Mouse (Mus musculus) erythroblast, adult 5-6 weeks (primary cell): ENCODE results near the gene Trmu. TPM values are rescaled to one million over a fixed set of nuclear protein-coding genes. Genes with fewer than 3 reads are reported as not detected.

ENCODE experiments used
- ATAC-seq: replicated peaks from 2 replicates; pipeline ENCODE4 v1.8.0; 2016; ENCODE audit warnings: moderate number of reproducible peaks, mild to moderate bottlenecking, moderate TSS enrichment, inconsistent platforms; ENCODE audit not compliant: poor library complexity, low FRiP score, severe bottlenecking
- total RNA-seq, 2 experiments: library from RNA; stranded (forward) in 1 of 2; stranded (reverse) in 1 of 2; fragments of 150-400 nt in 1 of 2; fragments of 200-764, 138-1000 nt in 1 of 2; gene quantifications; 2 replicates each; pipeline versions ENCODE4 v1.2.3 to v1.2.4; 2015 to 2017; ENCODE audit warnings: low replicate concordance in 2 of 2

Trmu gene
- total RNA-seq, 2 experiments from 2014 or later: 0.96 to 9.4 TPM

DNA sequence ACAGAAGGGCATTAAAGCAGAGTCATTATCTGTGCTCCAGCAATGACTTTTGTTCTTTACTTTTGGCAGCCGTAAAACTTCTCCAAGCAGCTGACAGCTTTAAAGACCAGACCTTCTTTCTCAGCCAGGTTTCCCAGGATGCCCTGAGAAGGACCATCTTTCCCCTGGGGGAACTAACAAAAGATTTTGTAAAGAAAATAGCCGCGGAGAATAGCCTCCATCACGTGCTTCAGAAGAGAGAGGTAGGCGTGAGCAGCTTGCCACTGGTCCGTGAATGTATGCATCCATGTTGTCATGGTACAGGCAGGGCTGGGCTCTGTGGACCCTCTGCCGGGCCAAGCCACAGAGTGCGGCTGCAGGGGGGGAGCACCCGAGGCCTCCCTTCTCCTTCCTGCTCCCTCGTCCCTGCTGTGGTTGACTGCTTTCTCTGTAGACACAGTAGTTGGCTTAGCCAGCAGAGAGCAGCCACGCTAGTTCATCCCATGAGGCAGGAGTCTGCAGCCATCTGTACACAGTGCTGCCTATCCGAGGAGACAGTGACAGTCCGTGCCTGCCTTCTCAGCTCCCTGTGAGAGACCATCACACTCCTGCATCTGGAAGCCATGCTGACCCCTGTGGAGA, 13.5 kb downstream of the Trmu start:
- ATAC-seq: no peak

DNA sequence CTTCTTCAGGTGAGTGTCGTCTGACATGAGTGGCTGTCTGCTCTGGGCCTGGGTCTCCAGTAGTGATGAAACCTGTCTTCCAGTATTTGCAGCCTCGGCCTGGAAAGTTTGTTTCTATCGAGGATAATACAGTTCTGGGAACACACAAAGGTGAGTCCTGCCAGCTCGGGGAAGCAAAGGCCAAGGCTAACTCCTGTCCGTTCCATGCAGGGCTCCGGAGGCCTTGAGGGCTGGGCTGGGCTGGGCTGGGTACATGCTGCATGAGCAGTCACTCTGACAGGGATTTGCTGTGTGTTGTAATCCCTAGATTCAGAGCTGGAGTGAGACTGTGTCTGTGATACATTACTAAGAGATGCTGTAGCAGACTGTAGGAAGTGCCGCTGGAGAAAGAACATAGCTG, 14.8 kb downstream of the Trmu start:
- no peak for ATAC-seq

DNA sequence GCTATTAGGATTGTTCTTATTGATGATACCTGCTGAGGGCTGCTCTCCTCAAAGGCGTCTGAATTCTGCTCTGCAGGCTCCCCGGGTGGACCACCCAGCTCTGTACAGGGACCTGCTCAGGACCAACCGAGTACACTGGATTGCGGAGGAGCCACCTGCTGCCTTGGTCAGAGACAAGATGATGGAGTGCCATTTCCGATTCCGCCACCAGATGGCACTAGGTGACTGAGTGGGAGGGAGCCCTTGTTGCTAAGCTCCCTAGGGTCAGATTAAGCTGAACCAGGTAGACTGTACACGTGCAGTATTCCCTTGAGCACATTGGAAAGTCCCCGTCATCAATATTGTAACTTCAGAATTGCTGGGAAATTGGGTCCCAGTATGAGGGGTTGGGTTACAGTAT, 17.2 kb downstream of the Trmu start:
- ATAC-seq: peak; percentile 54; the same call in 1 of the 2 replicates

DNA sequence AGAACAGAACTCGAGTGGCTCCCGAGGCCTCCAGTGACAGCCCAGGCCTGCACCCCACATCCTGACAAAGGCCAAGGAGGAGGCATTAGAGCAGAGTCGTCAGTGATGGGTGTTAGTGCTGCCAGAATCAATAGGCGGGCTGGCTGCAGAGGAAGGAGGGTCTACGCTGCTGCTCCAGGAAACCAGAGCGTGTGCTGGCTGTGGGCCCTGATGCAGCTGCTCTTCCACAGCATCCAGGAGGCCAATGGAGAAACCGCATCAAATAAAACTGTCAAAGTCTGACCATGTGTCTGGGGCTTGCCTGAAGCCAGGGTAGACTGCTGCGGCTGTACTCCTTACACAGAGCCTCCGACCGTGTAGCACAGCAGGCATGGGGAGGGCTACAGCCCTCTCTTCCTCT, 18.0 kb downstream of the Trmu start:
- no peak for ATAC-seq

DNA sequence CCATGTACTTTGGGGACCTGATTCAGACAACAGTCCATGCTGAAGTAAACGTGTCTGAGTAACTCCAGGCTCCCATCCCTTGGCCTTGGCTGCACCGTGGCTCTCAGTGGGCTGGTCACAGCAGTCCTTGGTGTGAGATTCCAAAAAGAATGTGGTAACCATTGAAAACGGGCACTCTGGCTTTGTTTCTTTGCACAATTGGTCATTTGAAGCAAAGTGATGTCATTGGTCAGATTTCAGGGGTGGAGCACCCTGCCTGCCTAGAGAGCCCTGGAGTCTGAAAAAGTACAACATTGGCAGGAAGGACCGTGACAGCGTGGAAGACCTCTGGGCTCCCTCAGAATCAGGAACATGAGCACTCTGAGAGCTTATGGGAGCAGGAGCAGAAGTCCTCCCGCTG, 20.3 kb downstream of the Trmu start:
- ATAC-seq: no peak

DNA sequence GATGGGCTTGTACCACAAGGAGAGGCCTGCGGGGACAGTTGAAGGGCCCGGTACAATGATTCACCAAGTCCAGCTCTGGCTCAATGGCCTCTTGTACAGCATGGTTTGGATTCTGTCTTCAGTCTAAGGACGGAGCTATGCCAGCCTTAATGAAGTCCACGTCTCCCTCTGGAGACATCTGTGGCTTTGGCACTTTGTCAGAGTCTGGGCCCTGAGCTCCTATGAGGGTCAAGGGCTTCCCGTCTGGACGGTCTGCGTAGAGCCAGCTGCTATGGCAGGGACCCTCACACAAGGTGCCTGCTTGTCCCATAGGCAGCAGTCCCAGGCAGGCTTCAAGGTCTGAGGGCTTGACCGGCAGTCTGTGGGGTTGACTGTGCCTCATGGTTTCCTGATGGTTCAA, 21.2 kb downstream of the Trmu start:
- ATAC-seq: no peak

DNA sequence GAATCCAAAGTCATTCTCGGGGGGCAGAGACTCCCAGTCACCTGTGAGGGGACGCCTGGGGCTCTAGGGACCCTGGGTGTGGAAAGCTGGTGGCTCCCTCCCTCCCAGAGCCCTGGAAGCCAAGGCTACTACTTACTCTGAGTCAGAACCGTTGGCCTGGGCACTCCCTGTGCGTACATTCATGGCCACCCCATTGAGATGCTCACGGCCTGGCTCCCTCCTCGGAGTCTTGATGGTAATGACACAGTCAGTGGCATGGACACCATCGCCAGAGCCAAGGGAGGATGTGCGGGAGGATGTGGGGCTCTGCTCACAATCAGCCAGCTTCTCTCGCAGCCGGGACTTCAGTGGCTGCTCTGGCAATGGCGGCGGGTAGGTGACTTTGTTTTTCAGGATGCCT, 21.7 kb downstream of the Trmu start:
- ATAC-seq: no peak

DNA sequence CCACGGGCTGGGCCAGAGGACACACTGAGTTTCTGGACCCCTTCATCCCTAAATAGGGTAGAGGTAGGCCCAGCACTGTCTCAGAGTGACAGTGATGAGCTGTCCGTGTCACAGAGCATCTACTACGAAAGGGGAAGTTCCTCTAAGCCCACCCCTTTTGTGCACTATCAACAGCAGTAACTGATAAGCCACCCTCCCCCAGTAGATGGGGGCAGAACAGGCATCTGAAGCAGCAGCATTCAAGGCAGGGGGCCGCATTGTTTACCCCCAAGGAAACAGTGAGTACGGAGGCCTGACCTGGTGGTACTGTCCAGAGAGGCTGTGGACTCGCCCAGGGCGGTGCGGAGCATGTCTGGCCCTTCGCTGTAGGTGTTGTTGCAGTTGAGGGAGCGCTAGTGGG, 23.4 kb downstream of the Trmu start:
- no peak for ATAC-seq

DNA sequence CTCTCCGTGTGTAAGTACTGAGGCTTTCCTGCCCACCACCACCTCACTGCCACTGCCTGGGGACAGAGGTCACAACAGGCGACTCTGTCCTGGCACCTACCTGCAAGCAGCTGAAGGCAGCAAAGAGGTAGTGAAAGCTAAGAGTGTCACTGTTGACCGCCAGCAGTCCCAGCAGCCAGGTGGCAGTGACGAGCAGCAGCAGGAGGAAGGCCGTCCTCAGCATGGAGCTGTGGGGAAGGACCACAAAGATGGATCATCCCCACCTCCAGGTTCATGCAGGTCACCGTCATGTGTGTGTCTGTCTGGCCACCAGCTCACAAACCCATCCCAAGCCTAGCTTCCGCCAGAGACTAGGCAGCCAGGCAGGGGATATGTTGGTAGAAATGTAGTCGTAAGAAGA, 24.7 kb downstream of the Trmu start:
- no peak for ATAC-seq

DNA sequence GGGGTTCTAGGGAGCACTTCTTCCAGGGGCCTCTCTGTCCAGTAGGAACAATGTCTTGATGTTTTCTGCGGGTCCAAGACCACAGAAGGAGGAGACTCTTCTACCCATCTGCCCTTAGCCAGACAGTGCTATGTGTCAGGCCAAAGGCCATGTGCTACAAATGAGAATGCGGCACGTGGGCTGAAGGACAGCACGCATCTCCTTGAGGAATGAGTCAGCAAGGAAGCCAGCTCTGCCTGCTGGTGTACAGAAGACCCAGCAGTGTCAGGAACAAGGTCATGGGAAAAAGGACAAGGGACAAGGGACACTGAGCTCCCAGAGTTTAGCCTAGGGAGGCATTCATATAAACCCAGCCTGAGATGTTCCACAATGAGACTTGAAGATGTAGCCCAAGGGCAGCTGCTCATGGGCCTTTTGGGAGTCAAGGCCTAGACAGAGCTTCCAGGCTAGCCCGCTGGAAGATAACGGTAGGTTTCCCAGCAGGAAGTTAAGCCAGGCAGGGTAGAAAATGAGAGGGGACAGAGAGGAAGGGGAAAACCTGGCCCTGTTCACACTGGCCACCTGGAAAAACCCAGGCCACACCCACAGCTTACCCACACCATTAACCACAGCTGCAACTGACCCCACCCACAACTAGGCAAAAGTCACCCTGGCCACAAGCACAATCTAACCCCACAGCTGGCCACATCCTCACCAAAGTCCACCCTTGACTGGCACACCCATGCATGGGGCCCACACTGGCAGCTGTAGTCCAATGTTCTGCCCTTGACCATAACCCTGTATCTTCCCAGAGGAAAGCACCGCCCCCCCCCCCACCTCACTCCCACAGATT, 29.8 kb downstream of the Trmu start:
- ATAC-seq: no peak

DNA sequence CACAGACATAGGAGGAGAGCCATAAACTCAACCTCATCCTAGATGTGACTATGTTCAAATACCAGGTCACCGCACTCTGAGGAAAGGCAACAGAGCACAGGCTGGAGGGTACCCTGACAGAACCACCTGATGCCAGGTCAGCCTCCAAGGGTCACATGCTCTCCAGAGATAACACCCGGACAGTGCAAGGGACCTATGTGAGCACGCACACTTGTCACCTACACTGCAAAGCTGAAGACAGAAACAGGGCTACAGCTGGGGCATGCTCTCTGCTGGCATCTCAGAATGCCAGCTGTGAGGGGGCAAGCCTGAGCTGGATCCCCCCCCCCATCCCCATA, 30.3 kb downstream of the Trmu start:
- ATAC-seq: no peak

DNA sequence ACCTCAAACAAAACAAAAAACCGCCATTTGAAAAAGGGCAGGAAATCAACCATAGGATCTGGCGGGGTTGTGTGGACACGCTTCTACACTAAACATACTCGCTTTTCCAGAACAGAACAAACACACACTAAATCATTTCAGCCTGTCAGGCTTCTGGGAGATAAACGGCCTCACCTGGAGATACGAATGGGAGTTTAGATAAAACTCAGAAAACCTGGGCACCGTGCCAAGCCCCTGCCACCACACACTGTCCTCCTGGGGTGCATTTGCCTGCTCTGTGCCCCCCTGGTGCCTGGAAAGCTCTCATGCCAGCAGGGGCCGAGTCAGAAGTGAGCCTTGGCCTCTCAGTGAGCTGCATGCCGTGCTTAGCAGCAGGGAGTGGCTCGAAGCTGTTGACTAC, 30.8 kb downstream of the Trmu start:
- ATAC-seq: no peak

DNA sequence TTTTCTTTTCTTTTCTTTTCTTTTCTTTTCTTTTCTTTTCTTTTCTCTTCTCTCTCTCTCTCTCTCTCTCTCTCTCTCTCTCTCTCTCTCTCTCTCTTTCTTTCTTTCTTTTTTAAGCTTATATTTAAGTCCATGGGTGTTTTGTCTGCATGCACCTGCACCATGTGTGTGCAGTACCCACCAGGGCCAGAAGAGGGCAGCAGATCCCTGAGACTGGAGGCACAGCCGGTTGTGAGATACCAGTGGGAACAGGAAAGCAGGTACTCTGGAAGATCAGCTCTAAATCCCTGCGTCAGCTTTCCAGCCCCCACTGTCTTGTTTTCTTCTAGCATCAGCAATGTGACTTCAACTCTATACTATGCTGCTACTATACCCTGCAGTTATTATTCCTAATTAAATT, 34.5 kb downstream of the Trmu start:
- peak; percentile 65 for ATAC-seq

DNA sequence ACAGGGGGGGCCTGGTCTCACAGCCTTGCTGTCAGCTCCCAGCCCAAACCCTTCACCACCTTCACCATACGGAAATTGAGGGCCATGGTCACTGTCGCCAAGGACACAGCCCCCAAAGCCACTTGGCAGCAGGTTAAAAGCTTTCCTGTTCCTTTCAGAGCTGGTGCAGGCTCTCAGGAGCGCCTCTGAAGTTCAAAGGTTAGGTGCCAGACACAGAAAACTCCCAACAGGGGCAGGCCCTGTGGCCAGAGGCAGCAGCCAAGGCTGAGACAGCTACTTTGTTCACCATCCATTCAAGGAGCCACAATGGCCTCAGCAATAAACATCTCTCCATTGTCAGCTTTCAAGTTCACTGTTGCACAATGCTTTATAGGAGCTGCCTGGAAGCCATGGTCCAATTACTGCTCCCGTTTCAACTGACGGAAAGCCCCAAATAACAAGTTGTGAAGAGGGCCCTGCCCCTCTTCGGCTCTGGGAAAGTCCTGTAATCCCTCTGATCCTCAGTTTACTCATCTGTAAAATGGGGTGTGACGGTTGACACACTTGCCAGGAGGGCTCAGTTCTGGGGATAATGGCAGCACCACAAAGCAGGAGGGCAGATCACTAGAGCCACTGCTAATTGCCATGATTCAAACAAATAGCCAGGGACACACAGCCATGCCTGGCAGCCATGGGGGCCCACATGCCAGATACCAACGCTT, 40.2 kb downstream of the Trmu start:
- ATAC-seq: no peak

DNA sequence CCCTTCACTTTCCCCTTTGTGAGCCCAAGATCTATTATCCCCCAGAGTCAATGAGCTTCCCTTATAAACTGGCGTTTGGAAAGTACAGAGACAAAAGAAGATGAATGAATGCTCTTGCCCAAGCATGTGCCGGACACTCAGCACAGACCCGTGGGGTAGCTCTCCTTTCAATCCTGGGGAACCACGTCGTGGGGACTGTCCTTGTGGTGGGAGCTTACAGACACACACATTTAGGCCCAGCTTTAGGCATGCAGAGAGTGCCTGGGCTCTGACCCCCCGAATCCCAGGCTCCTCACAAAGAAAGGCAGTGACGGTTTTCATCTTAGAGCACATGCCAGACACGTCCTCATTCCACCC, 40.8 kb downstream of the Trmu start:
- ATAC-seq: no peak

DNA sequence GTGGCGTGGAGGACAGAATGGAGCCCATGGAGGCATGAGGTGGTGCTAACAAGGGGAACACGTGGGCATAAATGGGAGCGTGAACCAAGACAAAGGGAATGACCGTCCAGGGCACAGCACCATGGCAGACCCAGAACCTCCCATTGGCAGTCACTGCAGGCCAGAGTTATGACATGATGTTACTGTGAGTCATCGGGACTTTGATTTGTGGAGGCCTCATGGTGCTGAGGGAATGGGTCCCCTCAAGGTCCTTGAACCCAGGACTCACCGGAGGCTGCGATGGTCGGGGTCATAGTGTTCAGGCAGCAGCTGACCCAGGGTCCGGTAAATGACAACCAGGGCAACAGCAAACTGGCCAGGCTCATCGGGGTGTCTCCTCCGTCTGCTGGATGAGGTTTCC, 42.7 kb downstream of the Trmu start:
- no peak for ATAC-seq

DNA sequence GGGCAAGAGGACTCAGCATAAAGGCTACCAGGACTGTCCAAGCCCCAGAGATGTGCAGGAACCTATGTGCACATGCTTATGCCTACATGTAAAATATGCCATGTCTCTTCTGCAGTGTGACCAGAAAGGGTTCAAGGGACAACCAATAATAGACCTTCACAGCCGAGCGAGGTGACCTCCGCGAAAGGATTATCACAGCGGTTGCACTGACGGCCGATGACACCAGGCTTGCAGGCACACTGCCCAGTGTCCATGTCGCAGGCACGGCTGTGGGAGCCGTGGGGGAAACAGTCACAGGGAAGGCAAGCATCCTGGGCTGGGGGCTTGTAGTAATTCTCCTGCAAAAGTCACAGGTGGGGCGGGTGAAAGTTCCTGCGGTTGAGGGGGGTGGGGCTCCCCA, 49.0 kb downstream of the Trmu start:
- ATAC-seq: no peak

DNA sequence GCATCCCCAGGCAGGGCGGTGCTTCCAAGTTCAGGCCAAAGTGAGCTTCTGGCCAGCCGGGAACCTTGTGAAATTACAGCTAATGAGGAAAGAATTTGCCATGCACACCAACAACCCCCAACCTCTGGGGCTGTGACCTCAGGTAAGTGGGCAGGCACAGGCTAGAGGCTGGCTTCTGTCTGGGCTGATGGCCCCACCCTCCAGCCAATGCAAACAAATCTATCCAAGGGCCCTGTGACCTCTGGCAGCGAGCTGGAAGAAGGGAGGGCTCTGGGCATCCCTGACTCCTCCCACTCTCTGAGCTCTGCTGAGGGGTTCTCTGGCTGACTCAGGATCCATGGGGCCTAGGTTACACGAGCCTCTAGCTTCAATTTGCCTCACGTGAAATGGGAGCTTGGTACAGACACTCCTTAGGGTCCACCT, 56.5 kb downstream of the Trmu start:
- ATAC-seq: no peak
